Mouse (Mus musculus) neural tube, embryonic 14.5 days (tissue): ENCODE results near the gene Rab38. TPM values are rescaled to one million over a fixed set of nuclear protein-coding genes. Genes with fewer than 3 reads are reported as not detected.

Experiments used
- polyA plus RNA-seq: library from polyadenylated mRNA; unstranded; fragments of >200 nt; fragmentation: Nextera tagmentation; extraction: Ambion mirVana; gene quantifications from 2 replicates; pipeline ENCODE4 v1.2.1, GENCODE M21; 2014

The Rab38 gene
- polyA plus RNA-seq, 1 experiment from 2014 or later, result 2.7 TPM

Other genes with a start within 250 kb of the Rab38 start
- gene Ctsc, start 152.2 kb upstream of the Rab38 start, polyA plus RNA-seq, result 6.5 and 16.1 TPM in 2 replicates